Mouse (Mus musculus): ENCODE results near the gene Plgrkt. TPM values are rescaled to one million over a fixed set of nuclear protein-coding genes. Genes with fewer than 3 reads are reported as not detected.

Plgrkt gene
- polyA plus RNA-seq (2015; fragmentation: Illumina TruSeq; extraction: RNeasy Lipid Tissue Mini Kit (QIAGEN cat#74804); ENCODE audit: insufficient read depth, low replicate concordance) = 296 TPM

DNA sequence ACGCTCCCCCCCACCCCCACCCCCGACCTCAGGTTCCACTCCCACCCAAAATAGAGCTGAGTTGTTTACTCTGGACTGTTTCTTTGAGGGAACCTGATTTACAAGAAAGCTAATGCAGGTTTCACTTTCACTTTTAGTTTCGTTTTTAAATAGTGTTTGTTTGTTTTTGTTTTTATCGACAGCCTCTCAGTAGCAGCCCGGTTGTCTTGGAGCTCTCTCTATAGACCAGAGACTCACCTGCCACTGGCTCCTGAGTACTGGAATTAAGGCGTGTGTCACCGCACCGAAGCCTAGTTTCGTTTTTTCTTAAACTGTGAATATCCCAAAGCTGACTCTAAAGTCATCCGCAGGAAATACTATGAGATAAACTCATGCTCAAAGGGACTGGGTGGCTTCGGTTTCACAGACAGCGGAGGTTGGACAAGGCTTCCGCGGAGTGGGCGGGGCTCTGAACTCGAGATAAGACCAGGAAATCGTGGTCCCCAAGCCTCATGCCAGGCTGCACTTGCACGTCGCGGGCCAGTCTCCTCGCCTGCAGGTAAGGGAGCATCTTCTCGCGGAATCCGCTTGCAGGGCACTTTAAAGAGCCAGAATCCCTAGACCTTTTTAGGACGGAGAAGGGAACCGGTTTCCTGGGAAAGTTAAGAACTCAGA is at the start of gene Plgrkt, which contains the start of gene Cd274:
TSS of gene Plgrkt (minus strand) at position 422 of the 654 bp plus-strand sequence.
TSS of gene Cd274 (plus strand) at position 487 of the 654 bp plus-strand sequence.

DNA sequence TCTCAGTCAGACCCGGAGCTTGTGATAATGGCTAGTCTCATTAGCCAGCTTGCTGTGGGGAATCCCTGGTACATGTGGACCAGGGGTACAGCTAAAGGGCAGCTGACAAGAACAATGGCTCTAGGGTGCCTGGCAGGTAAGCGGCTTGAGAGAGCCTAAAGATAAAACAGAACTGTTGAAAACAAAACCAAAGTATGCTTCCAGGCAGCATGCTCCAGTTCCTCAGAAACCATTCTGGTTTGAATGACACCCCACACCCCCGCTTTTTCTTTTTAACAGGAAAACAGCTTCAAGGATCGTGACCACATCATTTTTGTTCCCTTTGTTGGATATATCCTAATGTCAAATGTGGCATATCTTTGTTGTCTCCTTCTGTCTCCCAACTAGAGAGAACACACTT is 43.4 kb upstream of the Plgrkt start, which contains the start of gene Pdcd1lg2:
TSS of gene Pdcd1lg2 (plus strand) at position 301 of the 400 bp plus-strand sequence.

DNA sequence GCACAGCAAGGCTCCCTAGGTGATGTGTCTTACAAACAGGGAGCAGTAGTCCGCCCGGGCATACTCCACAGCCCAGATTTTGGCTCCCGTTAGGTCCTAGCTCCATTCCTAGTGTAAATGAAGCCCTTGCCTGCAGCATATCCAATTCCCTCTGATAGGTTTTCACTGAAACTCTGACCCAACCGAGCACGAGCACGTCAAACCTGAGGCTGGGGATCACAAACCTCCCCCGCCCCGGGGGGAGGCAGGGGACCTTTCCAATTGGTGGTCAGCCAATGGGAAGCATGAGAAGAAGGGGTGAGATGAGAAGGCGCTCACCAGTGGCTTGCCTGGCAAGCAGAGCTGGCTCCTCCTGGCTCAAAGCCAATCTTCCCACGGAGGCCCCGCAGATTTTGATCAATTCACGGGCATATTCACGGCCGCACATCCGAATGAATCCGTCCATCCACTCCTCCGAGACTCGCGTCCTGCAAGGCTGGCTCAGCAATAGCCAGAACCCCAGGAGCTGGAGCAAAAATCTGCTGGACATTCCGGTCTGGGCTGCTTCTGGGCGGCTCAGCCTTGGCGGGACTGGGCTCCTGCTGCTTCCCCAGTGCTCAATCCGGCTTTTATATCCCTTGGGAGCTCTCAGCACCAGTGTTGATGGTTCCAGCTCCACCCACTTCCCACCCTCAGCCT is 33.0 kb downstream of the Plgrkt start, which contains the start of gene Rln1:
TSS of gene Rln1 (minus strand) at position 603 of the 678 bp plus-strand sequence.

DNA sequence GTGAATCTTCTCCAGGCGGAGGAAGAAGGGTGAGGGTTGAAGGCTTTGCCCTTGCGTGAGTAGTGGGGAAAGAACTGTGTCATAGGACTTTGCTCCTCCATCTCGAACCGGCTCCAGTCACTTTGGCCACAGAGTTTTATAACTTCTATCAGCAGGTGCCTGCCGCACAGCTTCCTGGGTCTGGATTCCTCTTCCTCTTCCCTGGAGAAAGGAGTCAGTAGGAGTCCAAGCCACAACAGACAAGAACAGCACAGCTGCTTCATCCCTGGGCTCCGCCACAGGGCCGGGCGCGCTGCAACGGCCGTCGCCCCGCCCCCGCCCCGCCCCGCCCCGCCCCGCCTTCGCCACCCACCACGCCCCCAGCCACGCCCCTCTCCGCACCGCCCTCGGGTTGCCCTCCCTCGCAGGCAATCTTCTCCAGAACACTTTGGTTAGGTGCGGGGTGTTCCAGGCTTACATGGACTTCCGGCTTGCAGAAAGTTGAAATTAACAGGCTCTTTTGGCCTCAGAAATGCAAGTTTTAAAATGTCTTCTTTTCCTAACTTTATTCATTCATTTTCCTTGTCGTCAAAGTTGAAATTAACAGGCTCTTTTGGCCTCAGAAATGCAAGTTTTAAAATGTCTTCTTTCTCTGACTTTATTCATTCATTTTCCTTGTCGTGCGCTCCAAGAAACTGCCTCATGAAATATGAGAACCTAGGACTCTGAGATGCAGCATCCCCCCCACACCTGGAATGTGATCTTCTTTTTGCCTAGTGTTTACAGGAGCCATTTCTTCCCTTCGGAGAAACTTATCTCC is 41.9 kb downstream of the Plgrkt start, which contains the start of gene Insl6:
TSS of gene Insl6 (minus strand) at position 304 of the 799 bp plus-strand sequence.

Other genes starting within 250 kb of the Plgrkt start
- gene Jak2, start 115.6 kb downstream of the Plgrkt start, polyA plus RNA-seq (2015; fragmentation: Illumina TruSeq; extraction: RNeasy Lipid Tissue Mini Kit (QIAGEN cat#74804); ENCODE audit: insufficient read depth, low replicate concordance) = 104 TPM
- gene Insl6, start 42.0 kb downstream of the Plgrkt start, polyA plus RNA-seq (2015; fragmentation: Illumina TruSeq; extraction: RNeasy Lipid Tissue Mini Kit (QIAGEN cat#74804); ENCODE audit: insufficient read depth, low replicate concordance) = 8.2 TPM
- gene Rln1, start 32.7 kb downstream of the Plgrkt start, polyA plus RNA-seq (2015; fragmentation: Illumina TruSeq; extraction: RNeasy Lipid Tissue Mini Kit (QIAGEN cat#74804); ENCODE audit: insufficient read depth, low replicate concordance) = not detected
- gene Cd274, start 65 bp upstream of the Plgrkt start, polyA plus RNA-seq (2015; fragmentation: Illumina TruSeq; extraction: RNeasy Lipid Tissue Mini Kit (QIAGEN cat#74804); ENCODE audit: insufficient read depth, low replicate concordance) = 40.8 TPM
- gene Pdcd1lg2, start 43.5 kb upstream of the Plgrkt start, polyA plus RNA-seq (2015; fragmentation: Illumina TruSeq; extraction: RNeasy Lipid Tissue Mini Kit (QIAGEN cat#74804); ENCODE audit: insufficient read depth, low replicate concordance) = 10.6 TPM
- 27.1 TPM for gene Ric1, start 154.9 kb upstream of the Plgrkt start, polyA plus RNA-seq (2015; fragmentation: Illumina TruSeq; extraction: RNeasy Lipid Tissue Mini Kit (QIAGEN cat#74804); ENCODE audit: insufficient read depth, low replicate concordance)